Mouse (Mus musculus) bone marrow, adult 2 months (tissue): ENCODE measurements at regions not wholly inside any gene's neighbourhood (a gene's known extent, or its start where the extent isn't known, plus 50 kb on each side); places are given as distances from the start of the nearest gene placed in this dataset.

Experiments
- CTCF ChIP-seq: fragments of 200-500 bp; IDR thresholded peaks from 2 replicates; pipeline ENCODE4 v1.5.1; 2011; ENCODE audit warnings: low read length, control low read depth; ENCODE audit not compliant: control insufficient read depth, insufficient read depth
- POLR2A ChIP-seq: fragments of 200-500 bp; IDR thresholded peaks from 2 replicates; pipeline ENCODE4 v1.6.1; 2011; ENCODE audit warnings: low read depth, mild to moderate bottlenecking, control low read depth, low read length, borderline replicate concordance; ENCODE audit not compliant: control insufficient read depth

DNA sequence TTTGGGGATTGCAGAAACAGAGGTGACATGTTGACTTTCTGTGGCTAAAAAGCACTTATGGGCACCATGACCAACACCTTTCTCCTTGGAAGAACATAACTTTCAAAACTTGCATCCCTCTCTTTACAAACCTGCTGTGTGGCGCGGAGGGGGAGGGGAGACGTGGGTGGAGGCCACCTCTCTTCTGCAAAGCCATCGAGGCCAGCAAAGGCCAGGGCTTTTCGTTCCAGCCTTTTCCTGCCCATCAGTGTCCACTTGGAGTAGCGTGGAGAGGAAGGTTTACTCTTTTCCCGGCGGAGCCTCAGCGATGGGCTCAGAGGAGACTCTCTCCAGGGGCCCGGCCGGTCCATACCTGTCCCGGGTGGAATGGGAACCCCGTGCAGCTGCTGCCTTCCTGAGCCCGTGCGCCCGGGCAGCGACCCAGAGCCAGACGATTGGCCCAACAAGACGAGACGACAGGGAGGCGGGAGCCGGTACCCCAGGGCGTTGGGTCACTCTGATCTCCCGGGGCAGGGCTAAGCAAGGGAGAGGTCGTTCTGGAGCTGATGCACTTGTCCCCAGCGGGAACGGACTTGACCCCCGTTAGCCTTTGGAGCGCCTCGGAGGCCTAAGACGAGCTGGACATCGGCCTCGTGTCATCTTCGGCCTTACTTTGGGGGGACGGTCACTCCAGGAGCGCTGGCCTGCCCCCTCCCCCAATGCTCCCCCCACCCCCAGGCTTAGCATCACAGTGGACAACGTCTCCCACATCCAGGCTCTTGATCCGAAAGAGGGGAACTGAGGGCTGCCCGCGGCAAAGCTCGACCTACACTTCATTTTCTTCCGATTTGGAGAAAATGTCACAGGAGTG lies 311.8 kb downstream of the Mtx2 start:
- TF ChIP-seq POLR2A (no peak), CTCF (no peak)
